Mouse (Mus musculus) embryonic facial prominence, embryonic 11.5 days (tissue): ENCODE measurements around the gene Cped1. TPM values are rescaled to one million over a fixed set of nuclear protein-coding genes. Genes with fewer than 3 reads are reported as not detected.

Source experiments
- ATAC-seq: fragments of 200-750 bp; cut with Nextera tagmentation; replicated peaks from 2 replicates; pipeline ENCODE4 v1.8.0; 2017; ENCODE audit warnings: low read depth; ENCODE audit not compliant: insufficient number of reproducible peaks, low FRiP score, low TSS enrichment
- DNase-seq: peaks from one replicate; pipeline ENCODE4 v3.0.0-alpha.2; 2015; ENCODE audit warnings: low spot score
- H3K27ac ChIP-seq: fragments of 300-500 bp; sonication (generic); replicated peaks from 2 replicates; pipeline ENCODE4 v1.5.1; 2014; ENCODE audit warnings: mild to moderate bottlenecking, low read depth, low read length, control low read depth
- H3K27me3 ChIP-seq: fragments of 300-500 bp; sonication (generic); 2 replicates; pipeline ENCODE4 v1.6.1; 2014; ENCODE audit warnings: mild to moderate bottlenecking, low read length, moderate library complexity, mixed read lengths; ENCODE audit not compliant: control insufficient read depth, insufficient read depth
- H3K36me3 ChIP-seq: fragments of 300-500 bp; sonication (generic); replicated peaks from 2 replicates; pipeline ENCODE4 v1.6.1; 2014; ENCODE audit warnings: low read depth, mild to moderate bottlenecking, low read length, moderate library complexity, mixed read lengths; ENCODE audit not compliant: control insufficient read depth, insufficient read depth
- H3K4me1 ChIP-seq: fragments of 300-500 bp; sonication (generic); 2 replicates; pipeline ENCODE4 v1.6.1; 2014; ENCODE audit warnings: low read length, mixed read lengths; ENCODE audit not compliant: control insufficient read depth, insufficient read depth
- H3K4me2 ChIP-seq: fragments of 300-500 bp; sonication (generic); 2 replicates; pipeline ENCODE4 v1.6.1; 2014; ENCODE audit warnings: low read depth, mild to moderate bottlenecking, control low read depth, low read length, moderate library complexity
- H3K4me3 ChIP-seq: fragments of 300-500 bp; sonication (generic); 2 replicates; pipeline ENCODE4 v1.5.1; 2014; ENCODE audit warnings: low read depth, low read length, control low read depth
- H3K9ac ChIP-seq: fragments of 300-500 bp; sonication (generic); replicated peaks from 2 replicates; pipeline ENCODE4 v1.6.1; 2014; ENCODE audit warnings: mild to moderate bottlenecking, control low read depth, low read length
- H3K9me3 ChIP-seq: fragments of 300-500 bp; sonication (generic); replicated peaks from 2 replicates; pipeline ENCODE4 v1.6.1; 2016; ENCODE audit warnings: mild to moderate bottlenecking, low read length, inconsistent platforms, mixed read lengths; ENCODE audit not compliant: control insufficient read depth
- WGBS: fragments of 180-500 bp; shearing (Covaris S2); extraction: QIAGEN DNeasy Blood & Tissue Kit; methylation state at CpG from one replicate; pipeline ENCODE4 v1.1.7; 2014; 5-methylcytosine and 5-hydroxymethylcytosine counted together
- polyA plus RNA-seq: library from polyadenylated mRNA; unstranded; fragments of >200 nt; fragmentation: Nextera tagmentation; extraction: Ambion mirVana; gene quantifications from 2 replicates; pipeline ENCODE4 v1.2.1, GENCODE M21; 2014

Cped1 gene
- polyA plus RNA-seq, 1 experiment from 2014 or later, result 40.2 TPM

GRCm38 (mm10) chr6:22268677-22269076 is 283.0 kb downstream of the Cped1 start:
- no peak for ATAC-seq
- no peak overlapping the region for H3K4me3 ChIP-seq

DNA sequence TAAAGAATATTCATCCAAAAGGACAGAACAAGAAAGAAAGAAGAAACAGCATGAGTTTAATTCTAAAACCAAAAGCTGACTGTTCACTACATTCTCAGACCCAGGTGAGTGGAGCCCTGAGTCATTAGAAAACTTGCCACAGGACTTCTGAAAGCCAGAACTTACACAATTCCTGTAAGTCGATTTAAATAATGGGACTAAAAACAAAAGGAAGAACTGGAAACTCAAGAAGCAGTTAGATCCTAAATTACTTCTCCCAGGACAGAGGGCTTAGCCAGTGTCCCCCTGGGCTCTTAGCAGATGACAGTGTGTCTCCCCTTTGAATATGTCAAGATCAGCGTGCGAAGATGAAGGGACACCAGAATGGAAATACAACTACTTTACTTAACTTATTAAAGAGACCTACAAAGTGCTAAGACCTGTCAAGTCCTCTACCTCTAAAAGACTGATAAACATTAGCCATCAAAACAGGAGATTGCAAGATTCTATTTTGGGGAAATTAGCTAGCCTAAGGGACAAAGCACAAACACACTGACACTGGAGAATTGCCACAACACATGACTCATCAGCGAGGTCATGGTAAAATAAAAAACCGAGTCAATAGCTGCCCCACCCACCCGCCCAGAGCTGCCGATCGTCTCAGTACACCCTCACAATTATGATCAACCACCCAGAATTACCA is 284.3 kb downstream of the Cped1 start:
- no peak for DNase-seq
- Histone ChIP-seq H3K4me3 (no peak overlapping the region), H3K27me3 (no peaks in the 10 kb centered on the region), H3K9me3 (no peaks in the 10 kb centered on the region), H3K27ac (no peak overlapping the region), H3K9ac (no peak overlapping the region), H3K36me3 (no peaks in the 10 kb centered on the region), H3K4me2 (no peak overlapping the region), H3K4me1 (no peaks in the 10 kb centered on the region)
- WGBS, result 74% methylated on average over 8 of the region's 8 CpGs
- no peak for ATAC-seq

More at GRCm38 (mm10) chr6:22268677-22269076, 283.0 kb downstream of the Cped1 start:
- DNase-seq, result no peak
- no peaks in the 10 kb centered on the region for H3K27me3 ChIP-seq
- H3K9me3 ChIP-seq, result no peaks in the 10 kb centered on the region
- H3K4me2 ChIP-seq, result no peak overlapping the region
- H3K4me1 ChIP-seq, result no peaks in the 10 kb centered on the region
- H3K27ac ChIP-seq, result no peak overlapping the region
- no peaks in the 10 kb centered on the region for H3K36me3 ChIP-seq
- no peak overlapping the region for H3K9ac ChIP-seq

GRCm38 (mm10) chr6:22277941-22278340 is 292.2 kb downstream of the Cped1 start:
- H3K4me1 ChIP-seq, result no peaks in the 10 kb centered on the region
- WGBS, result 90% methylated on average over 3 of the region's 3 CpGs
- no peaks in the 10 kb centered on the region for H3K36me3 ChIP-seq
- ATAC-seq, result no peak
- no peak overlapping the region for H3K27ac ChIP-seq
- H3K9ac ChIP-seq, result no peak overlapping the region
- no peak overlapping the region for H3K4me2 ChIP-seq
- H3K9me3 ChIP-seq, result no peaks in the 10 kb centered on the region
- no peaks in the 10 kb centered on the region for H3K27me3 ChIP-seq
- no peak for DNase-seq
- no peak overlapping the region for H3K4me3 ChIP-seq

DNA sequence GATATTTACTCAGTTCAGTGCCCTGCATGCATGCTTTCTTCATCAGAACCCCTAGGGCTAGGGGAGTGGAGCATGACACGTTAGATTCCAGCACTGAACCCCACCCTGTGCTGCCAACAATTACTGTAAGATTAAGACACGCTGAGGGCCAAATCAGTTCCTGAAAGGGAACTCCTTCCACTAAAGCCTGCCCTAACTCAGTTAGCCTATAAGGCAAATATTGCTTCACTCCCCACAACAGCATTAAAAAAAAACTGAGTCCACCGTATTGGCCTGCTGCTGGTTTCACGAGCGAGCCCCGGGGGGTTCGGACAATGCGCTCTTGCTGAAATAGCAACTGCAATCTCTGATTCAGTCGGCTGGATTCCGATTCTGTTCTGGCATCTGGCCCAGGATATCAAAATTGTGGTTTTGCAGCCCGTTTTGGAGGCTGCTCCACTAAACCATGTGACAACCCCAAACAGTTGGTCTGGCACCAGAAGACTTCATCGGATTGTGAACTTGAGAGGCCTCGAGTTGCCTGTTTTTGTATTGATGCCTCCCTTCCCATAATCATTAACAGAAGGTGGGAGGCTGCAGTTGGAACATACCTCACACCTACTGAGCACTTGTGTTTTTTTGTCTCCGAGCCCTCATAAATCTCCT is 294.6 kb downstream of the Cped1 start:
- Histone ChIP-seq H3K4me3 (no peak overlapping the region), H3K9me3 (no peaks in the 10 kb centered on the region), H3K4me1 (no peaks in the 10 kb centered on the region), H3K4me2 (no peak overlapping the region), H3K27ac (no peak overlapping the region), H3K36me3 (no peaks in the 10 kb centered on the region), H3K27me3 (no peaks in the 10 kb centered on the region), H3K9ac (no peak overlapping the region)
- WGBS, result 59% methylated on average over 14 of the region's 14 CpGs
- ATAC-seq (0 out of 2 replicates have a peak, but pooled peaks have one; percentile 14), DNase-seq (peak; percentile 13)

DNA sequence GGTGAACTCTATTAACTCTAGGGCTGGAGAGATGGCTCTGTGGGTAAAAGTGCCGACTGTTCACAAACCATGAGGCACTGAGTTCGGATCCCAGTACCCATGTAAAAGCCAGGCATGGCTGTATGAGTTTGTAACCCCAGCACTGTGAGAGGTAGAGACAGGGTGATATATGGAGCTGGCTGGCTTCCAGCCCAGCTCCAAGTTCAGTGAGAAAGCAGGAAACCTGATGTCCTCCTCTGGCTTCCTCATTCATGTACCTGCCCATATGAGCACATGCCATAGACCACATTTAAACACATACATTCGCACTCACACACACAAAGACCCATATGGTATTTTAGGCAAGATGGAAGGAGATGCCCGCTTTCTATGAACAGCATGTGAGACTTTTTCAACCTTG is 296.7 kb downstream of the Cped1 start:
- H3K9me3 ChIP-seq, result no peaks in the 10 kb centered on the region
- no peaks in the 10 kb centered on the region for H3K4me1 ChIP-seq
- ATAC-seq (no peak), DNase-seq (no peak)
- H3K27me3 ChIP-seq, result no peaks in the 10 kb centered on the region
- H3K4me3 ChIP-seq, result no peak overlapping the region
- H3K36me3 ChIP-seq, result no peaks in the 10 kb centered on the region
- no peak overlapping the region for H3K27ac ChIP-seq
- H3K4me2 ChIP-seq, result no peak overlapping the region
- WGBS, result 89% methylated on average over 4 of the region's 4 CpGs
- H3K9ac ChIP-seq, result no peak overlapping the region

GRCm38 (mm10) chr6:22288004-22288736 is 302.5 kb downstream of the Cped1 start, which contains the start of gene Wnt16:
Gene Wnt16, plus strand, starts transcription at chr6:22288227.
- H3K9ac ChIP-seq, result no peak within 1 kb of the TSS
- peak within 1 kb of the TSS; percentile 52 for H3K4me2 ChIP-seq
- H3K4me3 ChIP-seq, result peak within 1 kb of the TSS; percentile 23
- H3K27ac ChIP-seq, result no peak within 1 kb of the TSS
- peaks cover 4% of the 10 kb centered on the region; the same call in 1 of the 2 replicates for H3K27me3 ChIP-seq
- 2% methylated on average over 20 of the region's 20 CpGs for WGBS
- no peaks in the 10 kb centered on the region for H3K36me3 ChIP-seq
- H3K9me3 ChIP-seq, result no peaks in the 10 kb centered on the region
- DNase-seq (peak; percentile 49), ATAC-seq (peak; percentile 69)
- peaks cover 5% of the 10 kb centered on the region; the same call in 1 of the 2 replicates for H3K4me1 ChIP-seq

- H3K27me3 ChIP-seq, result peaks cover 4% of the 10 kb centered on the region; the same call in 1 of the 2 replicates
- H3K27ac ChIP-seq, result no peak overlapping the region
- WGBS, result under 1% methylated on average over 38 of the region's 38 CpGs
- DNase-seq, result peak; percentile 70
- ATAC-seq, result peak; percentile 70
- H3K36me3 ChIP-seq, result no peaks in the 10 kb centered on the region
- no peak overlapping the region for H3K9ac ChIP-seq
- H3K4me3 ChIP-seq, result peak overlapping the region; percentile 23
- peaks cover 5% of the 10 kb centered on the region; the same call in 1 of the 2 replicates for H3K4me1 ChIP-seq
- H3K4me2 ChIP-seq, result peak overlapping the region; percentile 52
- H3K9me3 ChIP-seq, result no peaks in the 10 kb centered on the region
These were observed 303.2 kb downstream of the Cped1 start for GRCm38 (mm10) chr6:22288737-22289460.
